Mouse (Mus musculus) testis, adult 2 months (tissue): ENCODE results near the gene Cps1. TPM values are rescaled to one million over a fixed set of nuclear protein-coding genes. Genes with fewer than 3 reads are reported as not detected.

Experiments used
- H3K27ac ChIP-seq: fragments of 200-500 bp; 2 replicates; pipeline ENCODE4 v1.5.1; 2012; ENCODE audit warnings: low read depth, low read length; ENCODE audit not compliant: control insufficient read depth, insufficient read depth
- H3K27me3 ChIP-seq: fragments of 200-500 bp; 2 replicates; pipeline ENCODE4 v1.6.1; 2012; ENCODE audit warnings: mild to moderate bottlenecking, low read length, moderate library complexity; ENCODE audit not compliant: control insufficient read depth, insufficient read depth
- H3K36me3 ChIP-seq: fragments of 200-500 bp; 2 replicates; pipeline ENCODE4 v1.6.1; 2012; ENCODE audit warnings: mild to moderate bottlenecking, low read length; ENCODE audit not compliant: control insufficient read depth, insufficient read depth
- H3K4me1 ChIP-seq: fragments of 200-500 bp; 2 replicates; pipeline ENCODE4 v1.6.1; 2012; ENCODE audit warnings: low read length; ENCODE audit not compliant: control insufficient read depth, insufficient read depth
- H3K4me3 ChIP-seq: fragments of 200-500 bp; 2 replicates; pipeline ENCODE4 v1.5.1; 2012; ENCODE audit warnings: low read depth, mild to moderate bottlenecking, low read length, moderate library complexity, mixed read lengths; ENCODE audit not compliant: control insufficient read depth
- CTCF ChIP-seq: fragments of 200-500 bp; IDR thresholded peaks from 2 replicates; pipeline ENCODE4 v1.5.1; 2012; ENCODE audit warnings: low read depth, mild to moderate bottlenecking, inconsistent platforms, low read length, moderate library complexity; ENCODE audit not compliant: control insufficient read depth, insufficient read depth, insufficient replicate concordance
- POLR2A ChIP-seq: fragments of 200-500 bp; IDR thresholded peaks from 2 replicates; pipeline ENCODE4 v1.6.1; 2012; ENCODE audit warnings: low read depth, mild to moderate bottlenecking, inconsistent platforms, low read length, moderate library complexity; ENCODE audit not compliant: control insufficient read depth
- polyA plus RNA-seq: library from polyadenylated mRNA; depleted of rRNA; stranded (reverse); fragments of >200 nt; gene quantifications from 2 replicates; pipeline ENCODE4 v1.2.3, GENCODE M21; 2012

Cps1 gene
- polyA plus RNA-seq, 1 experiment = 0.20 TPM

DNA sequence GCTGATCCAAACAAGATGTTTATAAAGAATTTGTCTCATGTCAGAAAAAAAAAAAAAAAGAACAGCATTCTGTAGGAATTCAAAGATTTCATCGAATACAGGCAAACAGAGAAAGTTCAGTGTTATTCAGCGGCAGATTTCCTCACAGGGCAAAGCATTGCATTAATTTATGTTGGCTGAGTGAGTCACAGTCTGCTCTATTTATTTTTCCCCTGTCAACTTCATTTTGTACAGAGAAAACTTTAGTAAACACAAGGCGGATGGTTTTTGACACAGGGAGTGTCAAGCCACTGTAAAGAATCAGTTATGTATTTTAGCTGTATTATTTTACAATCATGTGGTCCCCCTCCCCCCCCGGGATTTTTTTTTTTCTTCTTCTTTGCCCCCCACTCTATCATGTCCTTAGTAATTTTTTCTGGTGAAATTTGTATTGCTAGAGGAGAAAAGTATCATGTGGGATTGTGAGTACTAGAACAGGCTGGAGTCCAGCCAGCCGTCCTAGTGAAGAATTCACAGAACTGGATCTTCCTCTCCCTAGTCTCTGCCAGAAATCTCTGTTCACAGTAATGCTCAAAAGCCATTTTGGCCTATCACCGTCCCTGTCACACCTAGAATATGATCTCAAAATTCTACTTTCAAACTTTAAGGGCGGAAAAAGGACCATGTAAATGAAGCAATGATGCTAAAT, 9.3 kb upstream of the Cps1 start:
- no peaks in the 10 kb centered on the region for H3K27me3 ChIP-seq
- TF ChIP-seq POLR2A = no peak
- TF ChIP-seq CTCF = no peak
- H3K4me1 ChIP-seq = no peaks in the 10 kb centered on the region
- no peak overlapping the region for H3K27ac ChIP-seq
- H3K36me3 ChIP-seq = no peaks in the 10 kb centered on the region
- no peak overlapping the region for H3K4me3 ChIP-seq

DNA sequence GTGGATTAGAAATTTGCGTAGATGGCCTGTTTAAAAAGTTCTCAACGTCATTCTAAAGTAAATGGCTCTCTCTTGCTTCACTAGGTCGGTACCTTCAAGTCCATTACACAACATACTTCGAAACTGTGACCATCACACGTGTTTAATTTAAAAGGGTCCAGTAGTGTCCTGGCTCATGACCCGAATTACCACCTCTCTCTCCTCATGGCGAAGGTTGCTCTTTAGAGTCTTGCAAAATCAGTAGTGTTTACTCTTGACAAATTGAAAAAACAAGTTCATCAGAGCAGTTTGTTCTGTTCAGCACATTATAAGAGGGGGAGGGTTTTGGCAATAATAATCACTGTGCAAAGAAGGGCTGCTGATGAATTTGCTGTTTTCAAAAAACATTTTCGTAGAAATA, 6.3 kb upstream of the Cps1 start:
- TF ChIP-seq POLR2A (no peak), CTCF (no peak)
- Histone ChIP-seq H3K36me3 (no peaks in the 10 kb centered on the region), H3K4me1 (no peaks in the 10 kb centered on the region), H3K27ac (no peak overlapping the region), H3K27me3 (no peaks in the 10 kb centered on the region), H3K4me3 (no peak overlapping the region)

DNA sequence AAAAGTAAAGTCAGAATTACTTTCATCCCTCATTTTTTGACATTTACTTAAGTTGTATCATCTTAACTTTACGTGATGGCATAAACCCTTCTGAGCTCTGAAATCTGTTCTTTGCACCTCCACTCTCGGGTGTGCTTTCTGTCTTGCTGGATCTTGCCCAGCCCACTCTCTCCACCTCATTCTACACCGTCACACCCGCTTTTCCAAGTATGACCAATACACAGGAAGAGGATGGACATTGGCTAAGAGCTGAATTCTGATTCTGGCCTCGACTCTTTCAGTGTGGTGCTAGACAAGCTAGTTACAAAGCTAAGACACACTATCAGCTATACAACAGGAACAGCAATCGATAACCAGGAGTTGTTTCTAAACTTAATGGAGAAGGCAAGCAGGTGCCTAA, 5.0 kb upstream of the Cps1 start:
- Histone ChIP-seq H3K27ac (no peak overlapping the region), H3K4me1 (no peaks in the 10 kb centered on the region), H3K4me3 (no peak overlapping the region), H3K27me3 (no peaks in the 10 kb centered on the region), H3K36me3 (no peaks in the 10 kb centered on the region)
- no peak for TF ChIP-seq POLR2A
- no peak for TF ChIP-seq CTCF

DNA sequence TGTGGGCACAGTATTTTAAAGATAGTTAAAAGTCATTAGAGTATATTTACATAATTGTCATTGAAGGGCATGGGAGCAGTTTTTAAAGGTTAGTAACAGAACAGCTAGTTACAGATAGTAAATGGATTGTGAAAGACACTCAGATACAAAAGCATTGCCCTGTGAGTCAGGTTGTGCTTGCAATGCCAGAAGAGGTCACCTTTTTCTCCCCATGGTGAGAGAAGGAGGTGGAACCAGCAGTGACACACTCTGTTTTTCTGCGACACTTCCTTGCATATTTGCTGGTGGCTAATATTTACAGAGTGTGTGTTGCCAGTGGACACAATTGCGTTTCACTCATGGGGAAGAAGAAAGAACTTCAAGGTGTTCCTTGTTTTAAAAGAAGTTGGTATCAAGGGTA, 2.6 kb downstream of the Cps1 start:
- Histone ChIP-seq H3K36me3 (no peaks in the 10 kb centered on the region), H3K27ac (no peak overlapping the region), H3K4me3 (no peak overlapping the region), H3K4me1 (no peaks in the 10 kb centered on the region), H3K27me3 (no peaks in the 10 kb centered on the region)
- TF ChIP-seq POLR2A (no peak), CTCF (no peak)

DNA sequence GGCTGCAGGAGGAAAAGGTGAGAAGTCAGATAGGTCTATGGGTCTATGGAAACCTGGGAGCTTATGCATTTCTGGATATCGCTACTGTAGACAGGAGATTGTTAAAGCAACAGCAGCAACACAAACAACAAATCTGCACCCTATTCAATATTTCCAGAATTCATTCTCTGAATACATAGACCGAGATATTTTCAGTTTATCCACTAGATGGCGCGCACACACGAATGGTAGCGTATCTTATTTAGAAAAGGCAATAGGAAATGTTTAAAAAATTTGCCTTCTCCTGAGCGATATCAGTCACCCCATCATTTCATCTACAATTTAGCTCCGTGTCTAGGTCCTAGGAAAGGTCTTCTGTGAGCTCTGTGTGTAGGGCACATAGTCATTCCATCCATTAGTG, 21.1 kb downstream of the Cps1 start:
- Histone ChIP-seq H3K27me3 (no peaks in the 10 kb centered on the region), H3K4me3 (no peak overlapping the region)
- no peak for TF ChIP-seq CTCF
- TF ChIP-seq POLR2A = no peak

DNA sequence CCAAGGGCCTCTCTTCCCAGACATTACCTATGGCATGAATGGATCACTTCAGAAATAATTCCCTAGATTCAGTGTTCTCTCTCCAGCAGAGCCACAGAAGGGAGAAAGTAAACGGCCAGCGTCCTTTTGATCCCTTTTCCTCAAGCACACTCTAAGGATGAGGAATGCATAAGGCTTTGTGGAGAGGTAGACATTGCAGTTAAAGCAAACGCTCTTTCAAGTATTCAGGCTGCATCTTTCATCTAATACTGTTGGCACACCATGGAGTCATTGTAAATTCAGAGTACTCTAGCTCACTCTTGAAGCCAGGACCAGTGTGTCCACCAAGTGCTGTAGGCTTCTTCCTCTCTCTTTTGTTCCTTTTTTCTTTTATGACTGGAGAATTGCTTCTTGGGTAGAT, 28.4 kb downstream of the Cps1 start:
- H3K36me3 ChIP-seq = no peaks in the 10 kb centered on the region
- TF ChIP-seq CTCF = no peak
- TF ChIP-seq POLR2A = no peak
- H3K4me3 ChIP-seq = no peak overlapping the region
- H3K27me3 ChIP-seq = no peaks in the 10 kb centered on the region
- no peak overlapping the region for H3K27ac ChIP-seq
- H3K4me1 ChIP-seq = no peaks in the 10 kb centered on the region

More for the DNA sequence above, 21.1 kb downstream of the Cps1 start:
- Histone ChIP-seq H3K4me1 (no peaks in the 10 kb centered on the region), H3K27ac (no peak overlapping the region), H3K36me3 (no peaks in the 10 kb centered on the region)

DNA sequence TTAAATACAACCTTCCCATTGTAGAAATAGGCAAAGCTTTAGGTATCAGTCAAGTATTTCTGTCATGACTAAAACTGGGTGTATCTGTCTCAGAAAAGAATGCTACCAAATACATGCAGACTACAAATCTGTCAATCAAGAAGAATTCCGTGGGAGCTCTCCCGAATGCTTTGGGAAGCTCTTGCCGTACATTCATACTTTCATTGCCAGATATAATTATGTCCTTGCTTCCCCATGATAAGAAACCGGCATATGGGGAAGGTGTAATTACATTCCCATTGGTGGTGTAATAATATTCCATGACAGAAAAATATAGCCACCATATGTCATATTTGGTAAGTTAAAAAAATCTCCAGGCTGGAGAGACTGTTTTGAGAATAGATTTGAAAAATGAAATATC, 44.5 kb downstream of the Cps1 start:
- Histone ChIP-seq H3K4me1 (no peaks in the 10 kb centered on the region), H3K36me3 (no peaks in the 10 kb centered on the region), H3K27ac (no peak overlapping the region), H3K4me3 (no peak overlapping the region), H3K27me3 (no peaks in the 10 kb centered on the region)
- TF ChIP-seq POLR2A (no peak), CTCF (no peak)
